Mouse (Mus musculus): ENCODE data around the gene Ms4a4b.
"Not testable (repeated sequence)": the region's sequence is repeated elsewhere in the genome, so short reads cannot be mapped to it uniquely, and the experiment has no call there.

Gene Ms4a4b

GRCm38 (mm10) chr19:11443338-11443737, at the start of gene Ms4a4b:
Ms4a4b (plus strand) TSS chr19:11443553.
- no peak for DNase-seq

DNA sequence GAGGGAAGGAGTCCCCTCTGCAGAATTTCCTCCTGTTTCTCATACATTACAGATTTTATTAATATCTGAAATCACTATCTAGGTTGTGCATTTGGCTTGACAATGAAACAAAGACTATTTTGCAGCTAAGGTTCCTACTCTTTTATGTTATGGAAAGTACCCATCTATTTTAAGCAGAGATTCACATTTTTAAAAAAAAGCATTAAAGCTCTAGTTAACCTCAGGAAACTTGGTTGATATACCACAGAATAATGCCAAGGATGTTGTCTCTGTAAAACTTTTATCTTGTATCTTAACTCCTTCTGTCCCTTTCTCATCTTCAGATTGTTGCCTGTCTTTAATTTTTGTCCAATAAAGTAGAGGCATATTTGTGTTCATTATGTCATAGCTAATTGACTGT, 47.6 kb upstream of the Ms4a4b start:
- DNase-seq, result no peak

- DNase-seq, result no peak
Observed at GRCm38 (mm10) chr19:11404527-11404926, 38.8 kb upstream of the Ms4a4b start, which contains the start of gene Ms4a4c. Ms4a4c (plus strand) TSS chr19:11404770.

DNA sequence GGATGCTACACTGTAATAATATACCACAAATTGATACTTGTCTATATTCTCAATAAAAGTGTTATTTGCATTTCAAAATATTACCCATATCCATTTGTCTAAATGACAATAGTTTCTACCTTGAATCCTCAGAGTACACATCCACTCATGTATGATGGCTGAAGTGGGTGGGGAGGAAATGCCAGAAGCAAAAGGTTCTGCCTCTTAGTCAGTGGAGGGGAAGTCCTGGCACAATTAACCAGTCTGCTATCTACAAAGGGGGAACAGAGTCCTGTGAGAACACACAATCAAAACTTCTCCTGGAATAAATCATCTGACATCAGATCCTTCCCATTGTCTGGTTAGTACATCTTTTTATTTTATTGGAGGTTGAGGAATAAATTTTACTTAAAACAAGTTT, 35.9 kb upstream of the Ms4a4b start:
- DNase-seq, result no peak

- DNase-seq, result no peak
Observed at GRCm38 (mm10) chr19:11408591-11408990, 34.8 kb upstream of the Ms4a4b start.

DNA sequence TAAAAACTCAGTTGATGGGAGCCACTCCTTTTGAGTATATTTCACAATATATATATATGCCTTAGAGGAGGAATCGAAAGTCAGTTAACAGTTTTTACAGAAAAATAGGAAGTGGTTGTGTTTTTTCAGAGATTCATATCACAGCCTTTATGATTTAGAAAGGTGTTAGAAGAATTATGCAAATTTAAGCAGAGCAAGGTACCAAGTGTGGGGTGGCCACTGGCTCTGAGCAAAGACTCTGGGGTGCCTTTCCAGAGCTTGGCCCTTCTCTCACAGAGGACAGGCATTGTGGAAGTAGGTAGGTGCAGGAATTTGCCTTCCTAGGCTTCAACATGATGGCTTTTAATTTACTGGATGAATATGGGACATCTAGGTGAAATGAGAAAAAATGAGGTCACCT, 31.7 kb upstream of the Ms4a4b start:
- DNase-seq, result no peak

GRCm38 (mm10) chr19:11414084-11414483, 29.3 kb upstream of the Ms4a4b start:
- no peak for DNase-seq

DNA sequence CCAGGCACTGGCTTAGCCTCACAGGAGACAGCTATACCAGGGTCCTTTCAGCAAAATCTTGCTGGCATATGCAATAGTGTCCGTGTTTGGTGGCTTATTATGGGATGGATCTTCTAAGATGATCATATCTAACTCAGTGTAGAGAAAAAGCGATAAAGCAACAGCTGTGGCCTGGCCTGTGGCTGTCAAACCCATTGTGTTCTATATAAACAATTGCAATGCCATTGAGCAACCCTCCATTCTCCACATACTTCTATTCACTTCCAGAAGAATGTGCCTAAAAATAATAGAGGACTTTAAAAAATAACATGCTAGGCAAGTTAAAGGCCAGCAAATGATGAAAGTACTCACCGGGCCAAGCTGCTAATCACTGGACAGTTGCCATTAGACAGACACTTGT, 27.8 kb upstream of the Ms4a4b start:
- no peak for DNase-seq

- not testable (repeated sequence) for DNase-seq
Observed at GRCm38 (mm10) chr19:11418865-11419264, 24.5 kb upstream of the Ms4a4b start.

DNA sequence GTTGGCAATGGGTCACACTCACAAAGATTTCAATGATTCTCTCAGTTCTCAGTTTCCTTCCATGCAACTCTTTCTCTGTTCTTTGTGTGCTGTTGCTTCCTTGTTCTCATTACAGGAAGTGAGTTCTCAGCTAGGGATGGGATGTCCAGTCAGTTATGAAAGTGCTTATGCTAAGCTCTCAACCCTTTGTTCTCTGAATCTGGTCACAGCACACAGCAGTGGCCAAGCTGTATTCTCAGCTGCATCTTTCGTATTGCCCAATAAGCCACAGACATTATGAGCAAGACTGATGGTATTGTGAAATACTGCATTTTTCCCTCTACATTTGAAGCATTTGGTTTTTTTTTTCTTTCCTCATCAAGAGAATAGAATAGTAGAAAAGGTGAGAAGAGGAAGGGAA, 12.1 kb upstream of the Ms4a4b start:
- DNase-seq, result not testable (repeated sequence)

- DNase-seq, result no peak
Observed at GRCm38 (mm10) chr19:11435058-11435834, 8.1 kb upstream of the Ms4a4b start.

GRCm38 (mm10) chr19:11443964-11444363, 611 bp downstream of the Ms4a4b start:
- DNase-seq, result no peak

- DNase-seq, result no peak
Observed at GRCm38 (mm10) chr19:11447238-11447637, 3.9 kb downstream of the Ms4a4b start.

- DNase-seq, result not testable (repeated sequence)
Observed at GRCm38 (mm10) chr19:11459041-11459440, 15.7 kb downstream of the Ms4a4b start.

DNA sequence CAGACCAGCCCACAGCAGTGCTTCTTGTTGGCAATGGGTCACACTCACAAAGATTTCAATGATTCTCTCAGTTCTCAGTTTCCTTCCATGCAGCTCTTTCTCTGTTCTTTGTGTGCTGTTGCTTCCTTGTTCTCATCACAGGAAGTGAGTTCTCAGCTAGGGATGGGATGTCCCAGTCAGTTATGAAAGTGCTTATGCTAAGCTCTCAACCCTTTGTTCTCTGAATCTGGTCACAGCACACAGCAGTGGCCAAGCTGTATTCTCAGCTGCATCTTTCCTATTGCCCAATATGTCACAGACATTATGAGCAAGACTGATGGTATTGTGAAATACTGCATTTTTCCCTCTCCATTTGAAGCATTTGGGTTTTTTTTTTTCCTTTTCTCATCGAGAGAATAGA, 21.4 kb downstream of the Ms4a4b start:
- not testable (repeated sequence) for DNase-seq

DNA sequence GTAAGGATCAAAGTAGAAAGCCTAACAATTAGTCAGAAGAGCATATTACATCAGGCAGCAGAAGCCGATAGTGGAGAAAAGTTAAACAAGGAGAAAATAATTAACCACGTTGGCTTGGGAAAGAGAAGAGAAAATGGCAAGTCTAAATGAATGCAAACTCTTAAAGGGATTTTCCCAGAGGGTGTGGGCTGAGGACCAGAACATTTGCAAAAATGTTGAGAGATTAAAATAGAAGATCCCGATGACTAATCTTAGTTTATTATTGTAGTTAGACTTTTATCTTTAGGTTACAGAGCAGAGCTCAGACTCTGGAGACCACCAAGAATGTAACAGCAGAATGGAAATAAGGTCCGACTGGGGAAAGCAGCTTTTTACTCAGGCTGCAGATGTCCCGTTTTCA, 23.1 kb downstream of the Ms4a4b start:
- no peak for DNase-seq

DNA sequence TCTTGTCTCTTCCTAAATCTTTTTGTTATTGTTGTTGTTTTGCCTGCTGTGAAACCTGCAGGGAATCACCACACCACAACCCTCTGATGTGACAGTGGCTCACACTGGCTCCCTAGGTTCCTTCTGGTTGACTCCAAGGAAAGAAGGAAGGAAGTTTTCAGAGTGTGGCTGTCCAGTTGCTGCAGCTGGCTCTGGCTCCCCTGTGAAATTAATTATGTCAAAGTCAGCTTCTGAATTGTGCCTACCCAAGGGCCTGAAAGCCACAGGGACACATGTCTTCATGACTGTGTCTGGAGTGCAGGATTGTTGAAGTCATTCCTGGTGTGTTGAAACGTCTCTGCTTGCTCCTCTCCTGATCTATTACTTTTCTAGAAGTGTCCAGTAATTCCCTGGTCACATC, 25.0 kb downstream of the Ms4a4b start:
- not testable (repeated sequence) for DNase-seq

GRCm38 (mm10) chr19:11469215-11469614, 25.9 kb downstream of the Ms4a4b start, which contains the start of gene Ms4a6c:
Ms4a6c (plus strand) TSS chr19:11469366.
- not testable (repeated sequence) for DNase-seq

DNA sequence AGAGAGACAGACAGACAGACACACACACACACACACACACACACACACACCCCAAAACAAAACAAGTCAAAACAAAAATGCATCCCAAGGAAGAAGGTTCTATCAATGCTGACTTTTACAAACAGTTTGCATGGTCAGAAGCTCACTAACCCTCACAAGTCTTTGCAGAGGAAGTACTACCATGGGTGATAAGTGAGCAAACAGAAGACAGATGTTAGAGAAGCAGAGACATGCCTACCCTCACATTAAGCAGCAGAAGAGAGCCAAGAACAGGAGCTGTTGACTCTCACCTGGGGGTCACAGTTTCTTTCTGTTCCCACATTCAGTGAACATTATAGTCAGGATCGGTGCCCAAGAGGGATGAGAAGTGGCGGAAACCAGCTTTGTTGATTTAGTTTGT, 36.4 kb downstream of the Ms4a4b start:
- no peak for DNase-seq

- no peak for DNase-seq
Observed at GRCm38 (mm10) chr19:11482684-11483083, 39.3 kb downstream of the Ms4a4b start.

DNA sequence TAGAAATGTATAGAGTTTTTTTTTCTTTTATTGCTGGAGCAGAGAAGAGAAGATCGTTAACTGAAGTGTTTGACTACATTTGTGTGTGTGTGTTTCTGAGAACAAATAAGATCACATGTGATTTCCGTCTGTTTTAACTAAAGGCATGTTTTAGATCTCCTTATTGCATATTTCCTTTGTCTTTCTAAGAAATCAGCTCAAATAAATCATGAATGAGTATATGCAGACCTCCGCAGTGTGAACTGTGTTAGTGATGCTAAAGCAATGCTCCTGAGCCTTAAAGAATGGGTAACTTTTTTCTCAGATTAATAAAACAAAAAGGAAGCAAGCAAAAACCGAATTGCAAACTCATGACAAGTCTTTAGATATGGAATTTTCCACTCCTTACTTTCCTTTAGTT, 40.6 kb downstream of the Ms4a4b start:
- no peak for DNase-seq

DNA sequence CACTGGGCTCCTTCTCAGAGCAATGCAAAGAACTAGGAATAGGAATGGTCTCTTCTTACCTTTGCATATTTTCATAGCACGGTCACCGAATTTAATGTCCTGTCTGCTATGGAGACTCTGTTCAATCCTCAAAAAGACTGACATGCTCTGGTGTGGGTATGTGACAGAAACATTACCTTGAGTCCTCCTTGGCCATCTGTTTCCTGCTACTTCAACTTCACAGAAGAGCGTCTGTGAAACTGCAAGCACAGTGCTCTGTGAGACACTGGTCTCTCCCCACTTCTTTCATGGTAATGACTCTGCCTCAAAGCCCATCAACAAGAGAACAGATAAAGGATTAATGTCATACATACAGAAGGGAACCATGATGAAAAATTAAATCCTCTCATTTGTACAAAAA, 41.0 kb downstream of the Ms4a4b start:
- no peak for DNase-seq

GRCm38 (mm10) chr19:11485266-11485665, 41.9 kb downstream of the Ms4a4b start:
- no peak for DNase-seq

DNA sequence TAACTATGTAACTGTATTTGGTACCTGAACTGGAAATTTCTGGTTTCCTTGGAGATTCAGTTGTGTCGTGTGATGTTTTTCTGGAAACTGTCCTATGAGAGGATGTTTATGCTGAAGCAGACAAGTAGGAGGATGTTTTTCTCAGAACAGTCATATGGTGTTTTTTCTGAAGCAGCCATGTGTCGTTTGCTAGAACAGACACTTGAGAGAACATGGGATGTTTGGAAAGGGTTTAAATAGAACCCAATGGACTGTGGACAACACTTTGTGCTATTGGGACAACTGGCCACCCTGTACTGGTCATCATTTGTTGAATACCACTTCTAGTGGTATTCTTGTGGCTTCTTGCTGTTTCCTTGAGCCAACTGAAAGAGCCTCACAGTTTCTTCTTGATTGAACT, 42.4 kb downstream of the Ms4a4b start, which contains the start of gene Gm8369:
Gene Gm8369, plus strand, starts transcription at position 193 of the 400 bp plus-strand sequence.
- no peak for DNase-seq

DNA sequence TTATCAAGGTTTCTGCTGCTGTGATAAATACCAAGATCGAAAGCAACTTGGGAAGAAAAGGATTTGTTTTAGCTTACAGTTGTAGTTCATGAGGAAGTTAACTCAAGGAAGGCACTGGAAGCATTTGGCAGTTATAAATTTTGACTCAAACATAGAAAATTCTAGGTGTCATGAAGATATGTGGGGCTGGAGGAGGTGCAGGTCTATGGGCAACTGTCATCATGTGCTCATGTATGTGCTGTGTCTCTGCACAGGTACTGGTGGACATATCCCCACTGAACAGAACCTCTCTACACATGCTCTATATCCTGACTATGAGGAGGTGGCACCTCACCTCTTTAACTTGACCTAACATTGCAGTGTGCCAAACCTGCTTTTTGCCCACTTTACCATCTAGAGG, 43.2 kb downstream of the Ms4a4b start:
- DNase-seq, result no peak

Data from embryo, embryonic 11 days (tissue).